Mouse (Mus musculus) G1E (cell line): ENCODE results near the gene Fem1a.

Experiments
- CTCF ChIP-seq: IDR thresholded peaks from 2 replicates; pipeline ENCODE4 v1.5.1; 2012; ENCODE audit warnings: low read depth, low read length, inconsistent platforms, mixed read lengths
- GATA1 ChIP-seq: IDR thresholded peaks from 2 replicates; pipeline ENCODE4 v1.6.1; 2012; ENCODE audit warnings: borderline replicate concordance, low read length, inconsistent platforms, mixed read lengths
- TAL1 ChIP-seq: conservative IDR thresholded peaks from 2 replicates; pipeline ENCODE4 v1.6.1; 2012; ENCODE audit warnings: low read depth, low read length, inconsistent platforms, mixed read lengths

DNA sequence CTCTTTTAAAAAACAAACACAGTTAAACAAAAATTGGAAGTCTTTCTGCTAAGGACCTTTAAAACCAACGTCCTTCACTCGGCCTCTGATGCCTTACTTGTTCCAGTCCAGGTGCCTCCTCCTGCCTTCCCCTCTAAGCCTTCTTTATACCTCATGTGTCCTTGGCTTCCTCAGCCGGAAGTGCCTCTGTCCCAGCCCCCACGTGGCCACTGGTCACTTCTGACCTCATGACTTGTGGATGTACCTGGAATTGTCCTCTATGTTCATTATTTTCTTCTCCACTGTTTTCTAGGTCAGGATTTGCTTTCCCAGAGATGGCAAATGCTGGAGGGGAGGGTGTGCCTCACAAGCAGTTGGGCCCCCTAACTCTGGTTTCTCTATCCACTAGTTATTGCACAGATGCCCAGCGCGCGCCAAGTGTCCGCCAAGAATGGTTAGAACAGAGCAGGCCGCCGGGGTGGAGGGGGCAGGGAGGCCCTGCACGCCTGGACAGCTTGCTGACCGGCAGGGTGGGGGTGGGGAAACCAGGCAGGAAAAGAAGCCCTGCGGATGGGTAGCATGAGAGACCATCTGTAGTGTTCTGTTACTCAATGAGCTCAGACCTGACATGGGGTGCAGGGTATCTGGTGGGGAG, 45.9 kb downstream of the Fem1a start:
- TF ChIP-seq GATA1 (no peak), CTCF (no peak), TAL1 (no peak)
